Mouse (Mus musculus) testis, adult 2 months (tissue): ENCODE results near the gene Itgb7.

ENCODE experiments used
- CTCF ChIP-seq: fragments of 200-500 bp; IDR thresholded peaks from 2 replicates; pipeline ENCODE4 v1.5.1; 2012; ENCODE audit warnings: low read depth, mild to moderate bottlenecking, inconsistent platforms, low read length, moderate library complexity; ENCODE audit not compliant: control insufficient read depth, insufficient read depth, insufficient replicate concordance
- POLR2A ChIP-seq: fragments of 200-500 bp; IDR thresholded peaks from 2 replicates; pipeline ENCODE4 v1.6.1; 2012; ENCODE audit warnings: low read depth, mild to moderate bottlenecking, inconsistent platforms, low read length, moderate library complexity; ENCODE audit not compliant: control insufficient read depth

- TF ChIP-seq POLR2A (no peak), CTCF (no peak)
Measured at GRCm38 (mm10) chr15:102224992-102225617, 6.6 kb downstream of the Itgb7 start.
